Mouse (Mus musculus) embryonic facial prominence, embryonic 13.5 days (tissue): ENCODE data around the gene Rbm4b. TPM values are rescaled to one million over a fixed set of nuclear protein-coding genes. Genes with fewer than 3 reads are reported as not detected.

Experiments
- ATAC-seq: fragments of 200-750 bp; cut with Nextera tagmentation; 2 replicates; pipeline ENCODE4 v1.8.0; 2017; ENCODE audit warnings: low read depth; ENCODE audit not compliant: insufficient number of reproducible peaks, insufficient read depth, low FRiP score, low TSS enrichment
- H3K27ac ChIP-seq: fragments of 300-500 bp; sonication (generic); 2 replicates; pipeline ENCODE4 v1.5.1; 2015; ENCODE audit warnings: moderate library complexity, mild to moderate bottlenecking, inconsistent platforms
- H3K27me3 ChIP-seq: fragments of 300-500 bp; sonication (generic); 2 replicates; pipeline ENCODE4 v1.6.1; 2015; ENCODE audit warnings: mild to moderate bottlenecking, inconsistent platforms
- H3K36me3 ChIP-seq: fragments of 300-500 bp; sonication (generic); 2 replicates; pipeline ENCODE4 v1.6.1; 2015; ENCODE audit warnings: mild to moderate bottlenecking, inconsistent platforms
- H3K4me1 ChIP-seq: fragments of 300-500 bp; sonication (generic); 2 replicates; pipeline ENCODE4 v1.6.1; 2015; ENCODE audit warnings: inconsistent platforms
- H3K4me2 ChIP-seq: fragments of 300-500 bp; sonication (generic); 2 replicates; pipeline ENCODE4 v1.6.1; 2015; ENCODE audit warnings: moderate library complexity, mild to moderate bottlenecking, inconsistent platforms
- H3K4me3 ChIP-seq: fragments of 300-500 bp; sonication (generic); 2 replicates; pipeline ENCODE4 v1.5.1; 2015; ENCODE audit warnings: mild to moderate bottlenecking, inconsistent platforms
- H3K9ac ChIP-seq: fragments of 300-500 bp; sonication (generic); 2 replicates; pipeline ENCODE4 v1.6.1; 2015; ENCODE audit warnings: mild to moderate bottlenecking, inconsistent platforms
- H3K9me3 ChIP-seq: fragments of 300-500 bp; sonication (generic); 2 replicates; pipeline ENCODE4 v1.6.1; 2016; ENCODE audit warnings: inconsistent platforms
- WGBS: fragments of 180-500 bp; shearing (Covaris S2); methylation state at CpG from one replicate; pipeline ENCODE4 v1.1.7; 2015; ENCODE audit warnings: mixed read lengths; 5-methylcytosine and 5-hydroxymethylcytosine counted together
- polyA plus RNA-seq: library from polyadenylated mRNA; unstranded; fragments of >200 nt; fragmentation: Nextera tagmentation; extraction: Ambion mirVana; gene quantifications from 2 replicates; pipeline ENCODE4 v1.2.1, GENCODE M21; 2015

The Rbm4b gene
- polyA plus RNA-seq, 1 experiment from 2014 or later = 107 TPM

- Histone ChIP-seq H3K27ac (no peak overlapping the region), H3K9me3 (no peaks in the 10 kb centered on the region), H3K27me3 (no peaks in the 10 kb centered on the region), H3K9ac (no peak overlapping the region), H3K4me3 (no peak overlapping the region), H3K36me3 (peaks cover 90% of the 10 kb centered on the region), H3K4me1 (peaks cover 19% of the 10 kb centered on the region), H3K4me2 (no peak overlapping the region)
- WGBS = 86% methylated on average over 7 of the region's 7 CpGs
- no peak for ATAC-seq
Observed at GRCm38 (mm10) chr19:4785206-4785605, 28.9 kb downstream of the Rbm4b start.

DNA sequence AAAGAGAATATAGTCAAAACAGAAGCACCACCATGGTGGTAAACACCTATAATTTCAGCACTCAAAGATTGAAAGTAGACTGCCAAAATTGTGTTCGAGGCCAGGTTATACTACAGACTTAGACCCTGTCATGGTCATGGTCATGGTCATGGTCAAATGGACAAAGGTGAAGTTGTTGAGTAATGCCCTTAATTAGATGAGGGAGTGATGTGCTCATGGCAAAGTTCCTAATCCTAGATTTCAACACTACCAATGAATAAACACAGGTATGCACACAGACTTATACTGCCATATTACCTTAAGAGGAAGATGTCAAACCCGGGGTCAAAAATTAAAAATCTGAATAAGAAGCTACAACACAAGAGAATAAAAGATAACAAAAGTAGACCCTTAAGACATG, 30.0 kb downstream of the Rbm4b start:
- Histone ChIP-seq H3K27ac (no peak overlapping the region), H3K9ac (no peak overlapping the region), H3K9me3 (no peaks in the 10 kb centered on the region), H3K27me3 (no peaks in the 10 kb centered on the region), H3K4me1 (peaks cover 30% of the 10 kb centered on the region), H3K4me2 (no peak overlapping the region), H3K36me3 (peaks cover 93% of the 10 kb centered on the region), H3K4me3 (no peak overlapping the region)
- ATAC-seq = no peak
- 94% methylated on average over 2 of the region's 2 CpGs for WGBS

DNA sequence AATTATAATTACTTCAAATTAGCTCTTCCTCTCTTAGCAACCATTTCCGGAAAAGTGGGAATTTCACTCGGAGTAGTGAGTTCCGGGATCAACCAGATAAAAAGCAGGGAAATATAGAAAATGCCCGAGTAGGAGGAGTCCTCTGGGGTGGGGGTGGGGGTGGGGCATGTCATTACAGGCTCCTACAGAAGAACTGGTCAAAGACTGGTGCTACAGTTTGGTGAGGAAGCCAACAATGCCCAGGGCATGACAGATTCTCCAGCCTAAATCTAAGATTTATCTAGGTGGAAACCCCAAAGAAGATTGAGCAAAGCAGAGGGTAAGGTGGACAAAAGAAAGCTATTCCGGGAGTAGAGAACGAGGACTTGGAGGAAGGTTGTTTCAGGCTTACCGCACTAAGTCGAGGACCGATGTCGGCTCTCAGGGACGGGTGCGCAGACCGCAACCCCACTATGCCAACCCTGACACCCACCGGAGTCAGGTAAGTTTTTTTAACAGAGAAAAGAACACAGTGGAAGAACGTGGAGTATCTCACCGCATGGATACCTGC, 37.1 kb downstream of the Rbm4b start:
- Histone ChIP-seq H3K9me3 (no peaks in the 10 kb centered on the region), H3K4me1 (peaks cover 39% of the 10 kb centered on the region), H3K27ac (peak overlapping the region; percentile 84), H3K4me3 (peak overlapping the region; percentile 75), H3K27me3 (no peaks in the 10 kb centered on the region), H3K4me2 (peak overlapping the region; percentile 72), H3K9ac (peak overlapping the region; percentile 83), H3K36me3 (peaks cover 47% of the 10 kb centered on the region)
- under 1% methylated on average over 16 of the region's 16 CpGs for WGBS
- ATAC-seq = peak; percentile 38; the same call in 1 of the 2 replicates

GRCm38 (mm10) chr19:4793831-4794422, 37.6 kb downstream of the Rbm4b start, which contains the start of gene Rbm4:
Rbm4 (minus strand) TSS chr19:4793901.
- under 1% methylated on average over 31 of the region's 31 CpGs for WGBS
- H3K36me3 ChIP-seq = peaks cover 48% of the 10 kb centered on the region
- peak within 1 kb of the TSS; percentile 83 for H3K9ac ChIP-seq
- peak within 1 kb of the TSS; percentile 75 for H3K4me3 ChIP-seq
- ATAC-seq = peak; percentile 96
- H3K4me2 ChIP-seq = peak within 1 kb of the TSS; percentile 73
- no peaks in the 10 kb centered on the region for H3K27me3 ChIP-seq
- H3K4me1 ChIP-seq = peaks cover 39% of the 10 kb centered on the region
- H3K27ac ChIP-seq = peak within 1 kb of the TSS; percentile 84
- H3K9me3 ChIP-seq = no peaks in the 10 kb centered on the region

- H3K9ac ChIP-seq = no peak overlapping the region
- ATAC-seq = no peak
- WGBS = 50% methylated on average over 1 of the region's 1 CpGs
Observed at GRCm38 (mm10) chr19:4795929-4796328, 39.6 kb downstream of the Rbm4b start.

GRCm38 (mm10) chr19:4797846-4798245, 41.5 kb downstream of the Rbm4b start:
- WGBS = 95% methylated on average over 2 of the region's 2 CpGs
- Histone ChIP-seq H3K4me2 (no peak overlapping the region), H3K36me3 (peaks cover 58% of the 10 kb centered on the region), H3K4me1 (peaks cover 10% of the 10 kb centered on the region; the same call in 1 of the 2 replicates), H3K9ac (no peak overlapping the region), H3K27ac (no peak overlapping the region), H3K27me3 (no peaks in the 10 kb centered on the region), H3K4me3 (no peak overlapping the region), H3K9me3 (no peaks in the 10 kb centered on the region)
- no peak for ATAC-seq

More at GRCm38 (mm10) chr19:4795929-4796328, 39.6 kb downstream of the Rbm4b start:
- Histone ChIP-seq H3K27ac (no peak overlapping the region), H3K4me1 (peaks cover 22% of the 10 kb centered on the region), H3K4me3 (no peak overlapping the region), H3K36me3 (peaks cover 52% of the 10 kb centered on the region), H3K27me3 (no peaks in the 10 kb centered on the region), H3K4me2 (no peak overlapping the region), H3K9me3 (no peaks in the 10 kb centered on the region)

DNA sequence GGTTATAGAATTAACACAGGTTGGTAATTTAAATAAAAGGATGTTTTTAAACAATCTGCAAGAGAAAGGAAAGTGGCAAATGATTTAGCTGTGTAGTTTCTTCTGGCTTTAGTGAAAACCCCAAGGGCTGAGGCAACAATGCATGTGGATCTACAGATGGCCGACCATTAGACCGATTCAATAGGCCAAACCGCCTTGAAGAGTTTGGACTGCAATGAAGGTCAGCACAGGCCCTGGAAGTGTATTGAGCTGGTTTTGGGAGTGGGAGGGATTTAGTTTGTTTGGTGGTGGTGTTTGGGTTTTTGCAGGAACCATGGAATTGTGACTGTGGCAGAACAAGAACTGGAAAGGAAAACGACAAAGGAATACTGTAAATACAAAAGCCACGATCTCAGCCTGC, 42.8 kb downstream of the Rbm4b start:
- H3K9me3 ChIP-seq = no peaks in the 10 kb centered on the region
- no peak for ATAC-seq
- no peak overlapping the region for H3K4me2 ChIP-seq
- WGBS = 96% methylated on average over 5 of the region's 5 CpGs
- H3K27ac ChIP-seq = no peak overlapping the region
- no peaks in the 10 kb centered on the region for H3K27me3 ChIP-seq
- no peak overlapping the region for H3K4me3 ChIP-seq
- H3K36me3 ChIP-seq = peaks cover 70% of the 10 kb centered on the region
- H3K4me1 ChIP-seq = peaks cover 10% of the 10 kb centered on the region; the same call in 1 of the 2 replicates
- no peak overlapping the region for H3K9ac ChIP-seq

- H3K27me3 ChIP-seq = no peaks in the 10 kb centered on the region
- H3K27ac ChIP-seq = no peak overlapping the region
- H3K9me3 ChIP-seq = no peaks in the 10 kb centered on the region
- no peak overlapping the region for H3K9ac ChIP-seq
- no peak overlapping the region for H3K4me2 ChIP-seq
- 94% methylated on average over 7 of the region's 7 CpGs for WGBS
- no peak overlapping the region for H3K4me3 ChIP-seq
- ATAC-seq = no peak
- 0 out of 2 replicates have a peak, but pooled peaks cover 2% of the 10 kb centered on the region for H3K4me1 ChIP-seq
- H3K36me3 ChIP-seq = peaks cover 67% of the 10 kb centered on the region
Observed at GRCm38 (mm10) chr19:4802691-4803091, 46.4 kb downstream of the Rbm4b start.

GRCm38 (mm10) chr19:4803283-4803682, 47.0 kb downstream of the Rbm4b start:
- 86% methylated on average over 10 of the region's 10 CpGs for WGBS
- peaks cover 62% of the 10 kb centered on the region for H3K36me3 ChIP-seq
- no peak overlapping the region for H3K27ac ChIP-seq
- H3K4me2 ChIP-seq = no peak overlapping the region
- no peak overlapping the region for H3K9ac ChIP-seq
- H3K4me3 ChIP-seq = no peak overlapping the region
- no peaks in the 10 kb centered on the region for H3K9me3 ChIP-seq
- ATAC-seq = no peak
- peaks cover 8% of the 10 kb centered on the region; the same call in 1 of the 2 replicates for H3K4me1 ChIP-seq
- no peaks in the 10 kb centered on the region for H3K27me3 ChIP-seq

- 0 out of 2 replicates have a peak, but pooled peaks cover 4% of the 10 kb centered on the region for H3K36me3 ChIP-seq
- no peaks in the 10 kb centered on the region for H3K27me3 ChIP-seq
- ATAC-seq = no peak
- peak overlapping the region; percentile 96 for H3K27ac ChIP-seq
- WGBS = under 1% methylated on average over 14 of the region's 14 CpGs
- peak overlapping the region; percentile 84 for H3K4me3 ChIP-seq
- peaks cover 26% of the 10 kb centered on the region for H3K4me1 ChIP-seq
- H3K4me2 ChIP-seq = peak overlapping the region; percentile 75
- peak overlapping the region; percentile 91 for H3K9ac ChIP-seq
- no peaks in the 10 kb centered on the region for H3K9me3 ChIP-seq
Observed at GRCm38 (mm10) chr19:4810309-4810708, 54.0 kb downstream of the Rbm4b start.

GRCm38 (mm10) chr19:4810746-4811062, 54.4 kb downstream of the Rbm4b start:
- WGBS = under 1% methylated on average over 15 of the region's 17 CpGs
- no peak for ATAC-seq
- H3K4me3 ChIP-seq = peak overlapping the region; percentile 84
- H3K27ac ChIP-seq = peak overlapping the region; percentile 96
- H3K27me3 ChIP-seq = no peaks in the 10 kb centered on the region
- 0 out of 2 replicates have a peak, but pooled peaks cover 4% of the 10 kb centered on the region for H3K36me3 ChIP-seq
- H3K9ac ChIP-seq = peak overlapping the region; percentile 91
- peaks cover 26% of the 10 kb centered on the region for H3K4me1 ChIP-seq
- peak overlapping the region; percentile 75 for H3K4me2 ChIP-seq
- H3K9me3 ChIP-seq = no peaks in the 10 kb centered on the region; the same call in 1 of the 2 replicates
